ENCODE assay signal across 22 mouse cellular contexts in genomic region chr10:95149666-95150065, GRCm38 (mm10).
"Had no signal": no experiment of that assay in that cellular context is flagged by ENCODE, and none has a peak within 500 bp of the region (broad histone marks: within the 10 kb centered on the region; RNA-seq: fewer than 3 reads in every experiment).

No protein-coding gene starts in this region.

- H3K9ac ChIP-seq: intestine, embryonic 15.5 days; limb, embryonic 12.5 days; limb, embryonic 15.5 days; liver, embryonic 14.5 days; liver, postnatal 0 days; midbrain, embryonic 12.5 days; midbrain, embryonic 15.5 days; neural tube, embryonic 12.5 days; neural tube, embryonic 15.5 days; stomach, embryonic 15.5 days had no signal

- H3K27me3 ChIP-seq: intestine, embryonic 15.5 days; limb, embryonic 12.5 days; limb, embryonic 15.5 days; midbrain, embryonic 12.5 days; midbrain, embryonic 15.5 days; neural tube, embryonic 12.5 days; neural tube, embryonic 15.5 days; stomach, embryonic 15.5 days had no signal

- H3K9me3 ChIP-seq: intestine, embryonic 15.5 days; limb, embryonic 12.5 days; limb, embryonic 15.5 days; midbrain, embryonic 12.5 days; midbrain, embryonic 15.5 days; neural tube, embryonic 12.5 days; neural tube, embryonic 15.5 days; stomach, embryonic 15.5 days had no signal

- H3K36me3 ChIP-seq: intestine, embryonic 15.5 days; limb, embryonic 12.5 days; limb, embryonic 15.5 days; midbrain, embryonic 12.5 days; midbrain, embryonic 15.5 days; neural tube, embryonic 12.5 days; neural tube, embryonic 15.5 days; stomach, embryonic 15.5 days had no signal

- DNase-seq: kidney, adult 18-20 months; kidney, adult 9 months; kidney, postnatal 14 days; kidney, postnatal 4 days; left cerebral cortex, postnatal 4 days; liver, postnatal 0 days; lung, postnatal 4 days; right cerebral cortex, adult 18-20 months; right cerebral cortex, postnatal 14 days; right cerebral cortex, postnatal 4 days; spleen, adult 18-20 months; thymus, postnatal 25 days had no signal

- H3K4me2 ChIP-seq: intestine, embryonic 15.5 days; limb, embryonic 12.5 days; limb, embryonic 15.5 days; liver, embryonic 11.5 days; midbrain, embryonic 12.5 days; midbrain, embryonic 15.5 days; neural tube, embryonic 12.5 days; neural tube, embryonic 15.5 days; stomach, embryonic 15.5 days had no signal

- H3K4me3 ChIP-seq: intestine, embryonic 15.5 days; limb, embryonic 12.5 days; limb, embryonic 15.5 days; midbrain, embryonic 12.5 days; midbrain, embryonic 15.5 days; neural tube, embryonic 12.5 days; neural tube, embryonic 15.5 days; stomach, embryonic 15.5 days had no signal

- H3K27ac ChIP-seq: intestine, embryonic 15.5 days; limb, embryonic 12.5 days; limb, embryonic 15.5 days; liver, embryonic 14.5 days; midbrain, embryonic 12.5 days; midbrain, embryonic 15.5 days; neural tube, embryonic 12.5 days; neural tube, embryonic 15.5 days; stomach, embryonic 15.5 days had no signal

- ATAC-seq: intestine, embryonic 15.5 days; liver, postnatal 0 days; midbrain, embryonic 15.5 days had no signal
